Mouse (Mus musculus): ENCODE measurements at regions not wholly inside any gene's neighbourhood (a gene's known extent, or its start where the extent isn't known, plus 50 kb on each side); places are given as distances from the start of the nearest gene placed in this dataset.

DNA sequence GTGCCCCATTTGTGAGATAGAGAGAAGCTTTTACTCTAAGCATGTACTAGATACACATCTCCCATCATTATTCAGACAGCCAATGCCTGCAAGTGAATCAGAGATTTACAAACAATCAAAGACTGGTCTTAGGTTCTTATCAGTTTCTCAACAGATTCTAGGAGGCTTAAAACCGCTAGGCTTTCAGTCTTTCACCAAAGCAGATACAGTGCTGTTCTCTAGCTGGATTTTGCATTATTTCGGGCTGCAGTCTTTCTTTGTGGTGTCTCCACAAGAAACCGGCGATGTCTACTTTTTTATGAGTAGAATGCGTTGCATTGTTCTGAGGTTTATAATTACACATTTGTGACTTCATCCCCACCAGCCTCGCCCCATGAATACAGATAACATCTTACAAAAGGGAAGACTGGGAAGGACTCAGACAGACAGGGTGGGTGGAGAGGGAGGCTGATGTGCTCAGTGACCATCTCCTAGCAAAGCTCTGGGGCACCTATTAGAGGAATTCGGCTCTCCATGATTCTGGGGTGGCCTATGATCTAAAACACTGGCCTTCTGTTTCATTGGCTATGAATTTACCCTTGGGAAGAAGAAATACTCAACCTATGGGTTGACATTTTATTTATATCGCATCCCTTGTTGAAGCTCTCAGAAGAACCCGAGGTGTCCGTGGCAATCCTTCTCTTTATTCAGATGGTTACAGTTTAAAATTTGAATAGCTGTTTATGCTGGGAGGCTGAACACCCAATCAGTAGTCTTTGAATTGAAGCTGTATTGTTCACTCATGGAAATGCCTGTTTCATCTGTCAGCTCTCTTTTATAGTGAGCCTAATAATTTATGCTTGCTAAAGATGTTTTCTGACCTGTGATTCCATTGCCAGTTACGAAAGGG, 343.8 kb downstream of the Tmem161b start:
- DNase-seq (ENCODE audit: low spot score in 2 of 2) = no peak

DNA sequence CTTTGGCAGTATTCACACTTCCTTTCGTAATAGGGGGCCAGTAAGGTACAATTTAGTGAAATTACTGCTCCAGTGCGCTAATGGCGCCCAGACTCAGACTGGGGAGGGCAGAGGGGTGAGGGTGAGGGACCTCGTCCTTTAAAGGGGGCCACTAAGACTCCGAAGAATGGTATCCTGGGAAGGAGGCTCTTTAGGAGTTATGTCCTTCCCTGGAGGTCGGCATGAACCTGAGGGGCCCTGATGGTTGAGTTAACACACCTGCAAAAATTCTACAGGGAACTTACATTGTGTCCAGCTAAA, 344.4 kb downstream of the Tmem161b start:
- DNase-seq (ENCODE audit: low spot score in 2 of 2) = no peak

- no peak for DNase-seq (ENCODE audit: low spot score in 2 of 2)
Observed at GRCm38 (mm10) chr13:84569371-84569770, 347.3 kb downstream of the Tmem161b start.

GRCm38 (mm10) chr13:84570206-84570605, 348.1 kb downstream of the Tmem161b start:
- no peak for DNase-seq (ENCODE audit: low spot score in 2 of 2)

- no peak for DNase-seq (ENCODE audit: low spot score in 2 of 2)
Observed at GRCm38 (mm10) chr13:84570984-84571844, 349.1 kb downstream of the Tmem161b start.

DNA sequence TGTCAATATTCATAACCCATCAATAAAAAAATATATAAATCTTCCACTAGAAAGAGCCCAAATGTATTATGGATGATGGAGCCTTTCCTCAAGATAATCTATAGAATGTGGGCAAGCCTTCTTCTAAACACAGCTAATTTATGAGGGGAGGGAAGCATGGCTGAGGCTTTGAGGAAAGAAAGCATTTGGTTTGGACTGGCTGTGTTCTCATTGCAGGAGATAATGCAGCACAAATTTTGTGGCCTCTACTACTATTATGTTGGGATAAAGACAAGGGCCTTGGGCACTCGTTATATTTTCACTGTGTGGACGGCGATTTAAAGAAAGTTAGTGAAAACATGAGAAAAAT, 349.7 kb downstream of the Tmem161b start:
- DNase-seq (ENCODE audit: low spot score in 2 of 2) = no peak

DNA sequence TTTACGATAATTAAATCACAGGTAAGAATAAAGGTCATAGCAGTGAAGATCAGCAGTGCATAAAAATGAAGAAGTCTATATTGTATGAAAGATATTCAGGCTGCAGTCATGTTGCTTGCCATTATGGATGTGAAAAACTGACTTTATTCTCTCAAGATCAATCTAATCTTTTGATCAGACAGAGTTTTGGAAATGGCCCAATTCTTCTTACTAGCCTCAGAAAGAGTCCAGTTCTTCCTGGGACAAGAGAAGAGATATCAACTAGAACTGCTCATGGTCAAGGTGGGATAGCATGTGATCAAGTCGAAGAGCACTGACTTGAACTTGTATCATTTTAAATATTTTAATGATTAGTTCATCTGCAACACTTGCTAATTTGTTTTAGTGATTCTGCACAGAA, 350.1 kb downstream of the Tmem161b start:
- no peak for DNase-seq (ENCODE audit: low spot score in 2 of 2)

GRCm38 (mm10) chr13:84596585-84597142, 374.6 kb downstream of the Tmem161b start:
- DNase-seq (ENCODE audit: low spot score in 2 of 2) = no peak

DNA sequence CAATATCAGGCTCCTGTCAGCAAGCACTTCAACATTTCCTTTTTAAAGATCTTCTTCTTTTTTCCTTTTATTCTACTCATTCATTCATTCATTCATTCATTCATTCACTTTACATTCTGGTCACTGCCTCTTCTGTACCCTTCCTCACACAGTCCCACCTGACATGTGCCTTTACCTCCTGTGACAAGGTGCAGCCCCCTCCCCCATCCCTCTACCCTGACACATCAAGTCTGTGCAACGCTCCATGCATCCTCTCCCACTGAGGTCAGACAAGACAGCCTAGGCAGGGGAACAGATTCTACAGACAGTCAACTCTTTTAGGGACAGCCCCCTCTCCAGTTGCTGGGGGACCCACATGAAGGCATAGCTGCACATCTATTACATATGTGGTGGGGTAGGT, 380.5 kb downstream of the Tmem161b start:
- DNase-seq (ENCODE audit: low spot score in 2 of 2) = no peak

DNA sequence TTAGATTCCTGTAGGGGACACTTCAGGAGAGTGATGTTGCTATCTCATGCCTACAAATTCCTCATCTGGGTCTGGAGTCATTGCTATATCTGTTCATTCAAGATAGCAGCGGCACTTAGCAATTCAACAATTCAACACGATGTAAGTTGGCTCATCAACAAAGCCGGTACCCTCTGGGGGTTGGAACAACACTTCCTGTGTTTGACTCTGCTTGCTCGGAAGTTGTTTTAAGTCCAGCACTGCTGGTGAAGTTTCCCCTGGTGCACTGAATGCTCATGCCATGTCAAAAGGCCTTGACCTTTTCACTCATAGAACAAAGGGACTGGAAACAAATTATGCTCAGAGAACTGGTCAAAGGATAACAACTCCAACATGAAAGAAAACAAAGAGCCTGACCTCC, 390.4 kb downstream of the Tmem161b start:
- peak in 1 of 2 experiments; percentile 14 for DNase-seq (ENCODE audit: low spot score in 2 of 2)

DNA sequence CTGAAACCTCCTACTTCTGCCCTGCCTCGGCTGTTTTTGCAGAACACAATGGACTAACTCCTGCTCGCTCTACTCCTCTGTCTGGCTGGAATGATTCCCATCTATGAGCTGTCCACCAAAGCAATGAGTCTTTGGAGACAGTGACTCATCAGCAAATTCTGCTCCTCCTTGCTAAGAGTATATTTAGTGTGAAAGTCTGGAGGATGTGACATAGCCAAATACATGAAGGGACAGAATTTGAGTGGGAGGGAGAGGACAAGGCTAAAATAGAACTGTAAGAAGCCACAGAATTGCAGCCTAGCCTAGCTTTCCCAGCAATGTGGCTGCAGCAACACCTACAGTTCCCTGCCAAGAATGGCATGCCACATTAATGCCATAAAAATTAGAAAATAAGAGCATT, 390.9 kb downstream of the Tmem161b start:
- no peak for DNase-seq (ENCODE audit: low spot score in 2 of 2)

DNA sequence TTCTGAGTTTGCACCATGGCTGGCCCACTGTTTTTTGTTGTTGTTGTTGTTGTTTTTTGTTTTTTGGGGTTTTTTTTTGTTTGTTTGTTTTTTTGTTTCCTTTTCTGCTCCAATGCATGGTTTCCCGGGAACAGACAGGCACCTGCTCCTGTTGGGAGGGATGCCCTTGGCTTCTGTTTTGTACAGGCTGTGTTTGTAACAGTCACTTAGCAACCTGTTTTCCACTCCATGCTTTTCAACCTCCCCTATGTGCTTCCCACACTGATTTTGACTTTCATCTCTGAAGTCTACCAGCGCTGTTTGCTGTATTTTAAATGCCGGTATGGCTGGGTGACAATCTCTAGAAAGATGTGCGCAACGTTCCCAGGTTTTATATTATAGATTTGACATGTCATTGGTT, 402.6 kb downstream of the Tmem161b start:
- no peak for DNase-seq (ENCODE audit: low spot score in 2 of 2)

DNA sequence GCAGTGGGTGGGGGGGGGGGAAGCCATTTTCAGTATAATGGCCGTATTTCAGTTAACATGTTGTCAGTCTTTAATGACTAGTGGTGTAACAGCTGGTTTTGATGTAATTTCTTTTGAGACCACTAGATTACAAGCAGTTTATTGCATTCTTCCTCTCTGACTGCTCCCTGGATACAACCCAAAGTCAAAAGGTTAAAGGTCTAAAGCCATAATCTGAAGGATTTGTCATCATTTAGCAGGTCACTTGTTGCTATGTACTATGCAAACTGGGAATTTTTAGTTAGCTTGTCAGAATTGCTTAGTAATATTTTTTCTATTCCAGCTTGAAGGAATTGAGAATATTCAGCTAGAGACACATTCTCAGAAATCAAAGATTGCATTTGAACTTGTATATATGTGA, 403.4 kb downstream of the Tmem161b start:
- DNase-seq (ENCODE audit: low spot score in 2 of 2) = no peak

DNA sequence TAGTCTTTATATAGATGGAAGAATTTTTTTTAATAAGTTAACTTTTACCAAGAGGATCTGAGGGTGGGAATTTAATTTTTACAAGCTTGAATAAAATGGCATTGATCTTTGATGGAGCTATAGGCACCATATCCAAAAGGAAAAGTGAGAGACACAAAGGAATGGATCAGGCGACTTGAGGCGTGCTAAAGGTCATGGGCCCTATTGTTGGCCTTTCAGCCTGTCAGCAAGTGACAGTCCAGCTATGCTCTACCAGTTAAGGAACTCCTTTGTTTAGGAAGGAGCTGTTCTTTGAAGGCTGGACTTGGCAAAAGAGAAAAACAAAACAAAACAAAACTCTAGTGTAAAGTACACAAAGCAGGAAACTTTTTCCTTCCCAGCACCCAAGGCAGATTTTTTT, 403.8 kb downstream of the Tmem161b start:
- no peak for DNase-seq (ENCODE audit: low spot score in 2 of 2)

- DNase-seq (ENCODE audit: low spot score in 2 of 2) = no peak
Observed at GRCm38 (mm10) chr13:84626397-84626796, 404.3 kb downstream of the Tmem161b start.

DNA sequence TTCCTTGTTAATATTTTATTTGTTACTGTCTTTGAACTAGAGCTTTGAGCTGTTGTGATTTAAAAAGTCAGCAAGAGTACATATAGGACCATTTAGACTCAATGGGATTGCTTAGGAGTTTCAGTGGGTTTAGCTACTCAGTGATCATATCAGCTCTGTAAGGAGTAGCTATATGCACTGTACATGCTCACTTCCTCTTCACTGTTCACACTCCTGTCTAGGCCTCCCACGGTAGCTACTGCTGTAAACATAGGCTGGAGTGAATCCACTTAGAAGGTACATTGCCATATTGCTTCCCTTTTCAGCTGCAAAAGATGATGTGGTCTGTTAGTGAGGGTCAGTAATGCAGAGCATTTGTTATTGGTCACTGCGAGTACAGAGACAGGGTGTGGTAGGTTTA, 408.6 kb downstream of the Tmem161b start:
- DNase-seq (ENCODE audit: low spot score in 2 of 2) = peak; percentile 7 to 29

GRCm38 (mm10) chr13:84632493-84632892, 410.4 kb downstream of the Tmem161b start:
- no peak for DNase-seq (ENCODE audit: low spot score in 2 of 2)

DNA sequence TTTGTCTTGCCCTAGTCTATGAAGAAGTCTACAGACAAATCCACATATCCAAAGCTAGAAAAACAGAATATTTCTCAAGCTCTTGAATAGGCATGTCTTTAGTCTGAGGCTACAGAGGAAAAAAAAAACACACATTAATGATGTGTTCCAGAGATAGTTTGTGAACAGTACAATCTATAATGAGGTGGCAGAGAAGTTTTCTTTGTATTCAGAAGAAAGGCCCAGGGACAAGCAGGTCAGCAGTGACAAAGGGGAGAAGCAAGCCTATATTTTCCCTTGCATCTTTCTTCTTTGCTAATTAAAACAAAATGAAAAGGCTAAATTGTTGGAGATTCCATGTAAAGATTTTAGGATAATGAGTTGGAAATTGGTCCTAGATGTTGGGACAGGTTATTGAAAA, 414.7 kb downstream of the Tmem161b start:
- no peak for DNase-seq (ENCODE audit: low spot score in 2 of 2)

- DNase-seq (ENCODE audit: low spot score in 2 of 2) = no peak
Observed at GRCm38 (mm10) chr13:84637606-84638005, 415.5 kb downstream of the Tmem161b start.

GRCm38 (mm10) chr13:84638401-84638934, 416.4 kb downstream of the Tmem161b start:
- no peak for DNase-seq (ENCODE audit: low spot score in 2 of 2)

DNA sequence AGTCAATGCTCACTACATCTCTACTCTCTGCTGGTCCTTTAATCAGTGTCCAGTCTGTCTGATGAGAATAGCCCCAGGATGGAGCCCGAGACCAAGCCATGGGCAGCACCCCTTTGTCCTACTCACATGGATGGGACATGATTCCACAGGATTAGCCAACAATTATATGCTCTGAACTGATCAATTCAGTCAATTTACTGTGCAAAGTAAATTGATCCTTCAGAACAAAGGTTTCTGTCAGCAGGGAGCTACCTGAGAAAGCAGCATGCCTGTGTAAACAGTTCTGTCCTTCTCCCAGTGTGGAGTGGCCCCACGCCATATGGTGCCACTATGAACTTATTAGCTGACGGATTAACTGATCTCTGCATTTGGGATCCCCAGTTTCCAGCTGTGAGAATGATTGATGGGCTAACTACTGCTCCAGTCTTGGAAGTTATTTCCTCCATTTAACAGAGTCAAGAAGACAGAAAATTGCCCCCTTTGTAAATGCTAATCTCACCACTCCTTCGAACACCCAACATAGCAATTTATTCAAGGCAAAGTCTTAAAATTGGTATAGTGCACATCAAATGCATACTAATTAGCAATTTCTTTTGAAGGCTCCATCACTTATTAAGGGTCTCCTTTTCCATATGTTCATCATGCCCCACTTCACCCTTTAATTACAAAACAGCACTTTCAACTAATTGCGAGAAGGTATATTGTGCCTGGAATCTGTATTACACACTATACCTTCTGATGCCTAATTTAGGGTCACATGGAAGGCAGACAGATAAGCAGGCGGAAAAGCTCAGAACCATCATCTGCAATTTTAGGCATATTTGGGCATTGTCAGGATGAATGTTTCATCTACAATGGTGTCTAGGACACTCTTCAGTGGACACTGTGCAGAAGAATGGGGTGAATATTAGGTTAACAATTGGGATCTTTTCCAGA, 417.3 kb downstream of the Tmem161b start:
- DNase-seq (ENCODE audit: low spot score in 2 of 2) = no peak
